Mouse (Mus musculus) bone marrow, adult 2 months (tissue): ENCODE measurements around the gene Npc1l1. TPM values are rescaled to one million over a fixed set of nuclear protein-coding genes. Genes with fewer than 3 reads are reported as not detected.

Source experiments
- H3K27ac ChIP-seq: fragments of 200-500 bp; 2 replicates; pipeline ENCODE4 v1.5.1; 2012; ENCODE audit warnings: low read depth, mild to moderate bottlenecking, control low read depth, inconsistent platforms, low read length; ENCODE audit not compliant: control insufficient read depth, poor library complexity, insufficient read depth
- H3K4me1 ChIP-seq: fragments of 200-500 bp; 2 replicates; pipeline ENCODE4 v1.6.1; 2011; ENCODE audit warnings: low read length; ENCODE audit not compliant: control insufficient read depth, insufficient read depth
- H3K4me3 ChIP-seq: fragments of 200-500 bp; replicated peaks from 2 replicates; pipeline ENCODE3; 2011; ENCODE audit warnings: mild to moderate bottlenecking, low read depth, low read length, control low read depth; ENCODE audit not compliant: control insufficient read depth
- CTCF ChIP-seq: fragments of 200-500 bp; IDR thresholded peaks from 2 replicates; pipeline ENCODE4 v1.5.1; 2011; ENCODE audit warnings: low read length, control low read depth; ENCODE audit not compliant: control insufficient read depth, insufficient read depth
- POLR2A ChIP-seq: fragments of 200-500 bp; IDR thresholded peaks from 2 replicates; pipeline ENCODE4 v1.6.1; 2011; ENCODE audit warnings: low read depth, mild to moderate bottlenecking, control low read depth, low read length, borderline replicate concordance; ENCODE audit not compliant: control insufficient read depth
- WGBS: fragments of 180-500 bp; shearing (Covaris S2); methylation state at CpG from one replicate; pipeline ENCODE4 v1.1.7; 2018; 5-methylcytosine and 5-hydroxymethylcytosine counted together
- polyA plus RNA-seq: library from polyadenylated mRNA; stranded (reverse); fragments of >200 nt; gene quantifications from 2 replicates; pipeline ENCODE4 v1.2.4, GENCODE M21; 2011; ENCODE audit warnings: low replicate concordance; ENCODE audit not compliant: missing spikeins, insufficient read depth, insufficient read length

Npc1l1 gene
- polyA plus RNA-seq: not detected in 2 replicates

- no peak within 1 kb of the TSS for H3K4me3 ChIP-seq
- TF ChIP-seq CTCF (no peak), POLR2A (no peak)
- no peak within 1 kb of the TSS for H3K27ac ChIP-seq
- H3K4me1 ChIP-seq: no peaks in the 10 kb centered on the region
- 77% methylated on average over 7 of the region's 7 CpGs for WGBS
Measured at GRCm38 (mm10) chr11:6230012-6230411, at the start of gene Npc1l1. Npc1l1 (minus strand) TSS chr11:6230143.

DNA sequence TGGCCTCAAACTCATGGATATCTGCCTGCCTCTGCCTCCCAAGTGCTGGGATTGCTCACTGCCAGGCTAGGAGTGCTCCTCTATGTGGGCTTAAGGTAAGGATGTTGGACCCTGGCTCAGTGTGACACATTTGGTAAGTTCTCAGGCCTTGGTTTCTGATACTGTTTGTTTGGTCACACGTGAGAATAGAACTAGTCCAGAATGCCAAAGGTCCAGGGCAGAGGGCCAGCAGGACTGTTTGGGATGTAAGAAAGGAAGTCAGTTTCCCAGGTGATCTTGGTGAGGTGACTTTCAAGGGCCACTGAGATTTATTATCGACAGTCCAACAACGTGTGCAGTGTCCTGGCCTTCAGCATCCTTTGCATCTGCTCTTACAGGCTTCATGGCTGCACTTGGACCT lies 46.5 kb upstream of the Npc1l1 start:
- Histone ChIP-seq H3K4me3 (no peak overlapping the region), H3K27ac (no peak overlapping the region), H3K4me1 (no peaks in the 10 kb centered on the region; the same call in 1 of the 2 replicates)
- no peak for TF ChIP-seq POLR2A
- TF ChIP-seq CTCF: no peak
- 82% methylated on average over 3 of the region's 3 CpGs for WGBS

DNA sequence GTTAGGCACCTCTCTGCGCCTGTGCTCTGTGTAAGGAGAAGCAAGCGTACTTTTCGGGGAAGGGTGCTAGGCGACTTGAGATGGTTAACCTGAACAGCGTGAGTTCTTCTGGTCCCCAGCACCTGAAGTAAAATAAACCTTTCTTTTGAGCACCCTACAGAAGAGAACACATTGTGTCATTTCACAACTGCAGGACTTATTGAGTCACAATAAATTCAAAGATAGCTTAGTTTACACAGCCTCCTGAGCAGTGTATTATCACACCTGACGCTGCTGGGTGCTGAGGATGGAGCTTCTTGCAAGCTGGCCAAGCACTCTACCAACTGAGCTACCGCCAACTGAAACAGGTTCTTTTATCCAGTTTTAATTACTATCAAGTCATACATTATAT lies 45.1 kb upstream of the Npc1l1 start:
- no peaks in the 10 kb centered on the region; the same call in 1 of the 2 replicates for H3K4me1 ChIP-seq
- H3K27ac ChIP-seq: no peak overlapping the region; the same call in 1 of the 2 replicates
- TF ChIP-seq POLR2A (no peak), CTCF (no peak)
- H3K4me3 ChIP-seq: peak overlapping the region; percentile 31
- WGBS: 27% methylated on average over 7 of the region's 7 CpGs

DNA sequence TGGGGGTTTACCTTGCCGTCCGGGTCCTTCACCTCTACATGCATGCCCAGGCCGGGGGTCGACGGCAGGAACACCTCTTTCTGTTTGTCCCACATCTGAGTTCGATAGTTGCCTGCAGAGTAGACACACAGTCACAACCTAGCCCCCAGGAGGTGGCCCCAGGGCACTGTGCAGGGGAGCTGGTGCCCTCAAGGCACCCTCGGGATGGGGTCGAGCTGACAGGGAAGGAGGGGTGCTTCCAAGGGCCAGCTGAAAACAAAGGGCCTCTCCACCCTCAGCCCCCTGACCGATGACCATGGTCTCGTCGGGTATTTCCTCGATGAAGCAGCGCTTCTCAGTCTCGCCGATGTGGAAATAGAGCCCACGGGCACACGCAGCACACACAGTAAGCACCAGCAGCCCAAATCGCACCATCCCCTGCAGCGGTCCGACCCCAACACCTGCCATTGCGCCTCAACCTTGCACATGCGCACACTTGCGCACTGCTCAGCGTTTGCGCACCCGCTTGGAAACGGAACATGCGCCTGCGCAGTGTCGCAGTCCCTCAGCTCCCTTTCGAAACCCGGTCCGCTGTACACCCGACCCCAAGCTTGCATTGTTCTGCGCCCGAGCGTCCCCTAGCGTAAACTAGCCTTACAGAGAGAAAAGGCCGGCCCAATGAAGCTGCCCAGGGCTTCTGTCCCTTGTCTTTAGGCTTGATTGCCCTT lies 44.6 kb upstream of the Npc1l1 start, which contains the start of gene Tmed4:
Gene Tmed4, minus strand, starts transcription at position 484 of the 707 bp plus-strand sequence.
- Histone ChIP-seq H3K27ac (peak within 1 kb of the TSS; percentile 0; the same call in 1 of the 2 replicates), H3K4me1 (no peaks in the 10 kb centered on the region; the same call in 1 of the 2 replicates), H3K4me3 (peak within 1 kb of the TSS; percentile 70)
- TF ChIP-seq POLR2A: peak; percentile 98
- TF ChIP-seq CTCF: peak; percentile 66
- WGBS: under 1% methylated on average over 39 of the region's 39 CpGs

- TF ChIP-seq CTCF: no peak
- no peak for TF ChIP-seq POLR2A
- Histone ChIP-seq H3K4me1 (no peaks in the 10 kb centered on the region; the same call in 1 of the 2 replicates), H3K27ac (no peak overlapping the region), H3K4me3 (peak overlapping the region; percentile 22)
- WGBS: 14% methylated on average over 11 of the region's 11 CpGs
Measured at GRCm38 (mm10) chr11:6273607-6274006, 43.7 kb upstream of the Npc1l1 start.

DNA sequence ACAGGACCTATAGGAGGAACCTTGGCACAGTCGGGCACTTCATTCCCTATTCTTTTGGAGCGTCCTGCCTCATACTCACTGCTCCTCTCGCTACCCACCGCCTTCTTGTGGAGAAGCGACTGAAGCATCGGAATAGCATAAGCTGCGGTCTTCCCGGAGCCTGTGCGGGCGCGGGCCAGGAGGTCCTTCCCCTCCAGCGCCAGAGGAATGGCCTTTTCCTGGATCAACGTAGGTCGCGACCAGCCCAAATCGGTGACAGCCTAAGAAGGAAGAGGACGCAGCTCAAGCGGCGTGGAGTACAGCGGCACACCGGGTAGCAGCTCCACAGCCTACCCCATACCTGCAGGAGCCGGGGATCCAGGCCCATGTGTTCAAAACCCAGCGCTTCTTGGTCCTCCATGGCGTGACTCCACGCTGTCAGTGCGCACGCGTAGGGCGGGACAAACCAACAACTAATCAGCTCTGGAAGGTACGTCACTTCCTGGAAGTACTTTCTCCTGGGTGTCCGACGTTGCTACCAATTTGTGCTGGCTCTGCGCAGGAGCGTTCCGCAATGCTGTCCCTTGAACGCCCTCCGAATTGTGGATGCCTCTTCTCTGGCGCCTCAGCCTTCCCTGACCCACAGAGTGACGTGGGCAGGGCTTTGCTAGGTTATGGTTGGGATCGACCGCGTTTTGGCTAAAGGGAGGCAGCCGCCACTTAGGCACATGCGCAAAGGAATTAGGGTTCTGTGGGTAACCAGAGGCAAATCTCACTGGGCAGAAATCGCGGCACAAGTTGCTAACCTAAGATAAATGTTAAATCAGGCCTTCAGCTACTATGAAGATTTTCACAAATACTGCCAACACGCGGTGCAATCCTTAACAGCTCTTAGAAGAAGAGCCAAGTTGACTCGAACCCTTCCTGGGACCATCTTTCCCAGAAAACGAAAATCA lies 37.6 kb upstream of the Npc1l1 start, which contains the start of gene Ddx56:
Gene Ddx56, minus strand, starts transcription at position 453 of the 935 bp plus-strand sequence.
- peak; percentile 34; the same call in 1 of the 2 replicates for TF ChIP-seq POLR2A
- no peak for TF ChIP-seq CTCF
- 2% methylated on average over 50 of the region's 50 CpGs for WGBS
- Histone ChIP-seq H3K27ac (peak within 1 kb of the TSS; percentile 66), H3K4me3 (peak within 1 kb of the TSS; percentile 80), H3K4me1 (peaks cover 3% of the 10 kb centered on the region)

DNA sequence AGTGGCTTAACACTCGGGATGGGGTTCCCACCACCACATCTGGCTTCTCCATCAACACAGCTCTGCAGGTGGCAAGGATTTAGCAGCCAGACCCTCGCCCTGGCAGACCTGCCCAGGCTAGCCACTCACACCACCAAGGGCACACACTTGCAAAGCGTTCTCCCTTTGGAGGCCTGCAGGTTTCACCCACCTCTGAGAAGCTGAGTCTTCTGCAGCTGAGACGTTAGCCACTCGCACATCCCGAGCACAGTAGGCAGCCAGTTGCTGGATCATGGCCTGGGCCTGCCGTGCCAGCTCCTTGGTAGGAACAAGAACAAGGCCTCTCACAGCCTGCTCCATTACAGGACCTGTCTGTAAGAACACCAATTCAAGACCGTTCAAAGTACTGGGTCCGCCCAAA lies 36.7 kb upstream of the Npc1l1 start:
- WGBS: 75% methylated on average over 9 of the region's 9 CpGs
- no peak overlapping the region for H3K27ac ChIP-seq
- H3K4me1 ChIP-seq: peaks cover 3% of the 10 kb centered on the region
- peak; percentile 10; the same call in 1 of the 2 replicates for TF ChIP-seq POLR2A
- no peak for TF ChIP-seq CTCF
- peak overlapping the region; percentile 80 for H3K4me3 ChIP-seq
